Mouse (Mus musculus) myocyte (in vitro differentiated cells): Measurements from ENCODE around the gene Bola2. TPM values are rescaled to one million over a fixed set of nuclear protein-coding genes. Genes with fewer than 3 reads are reported as not detected.

Experiments used
- H3K27me3 ChIP-seq: one replicate; pipeline ENCODE4 v1.6.1; 2011; ENCODE audit not compliant: control insufficient read depth, insufficient read depth, insufficient read length
- H3K36me3 ChIP-seq: one replicate; pipeline ENCODE4 v1.6.1; 2011; ENCODE audit not compliant: control insufficient read depth, insufficient read depth
- H3K4me2 ChIP-seq: one replicate; pipeline ENCODE4 v1.6.1; 2011; ENCODE audit warnings: low read depth, control low read depth
- H3K4me3 ChIP-seq: one replicate; pipeline ENCODE4 v1.5.1; 2011; ENCODE audit warnings: mild to moderate bottlenecking, control low read depth, moderate library complexity
- H3K79me2 ChIP-seq: one replicate; pipeline ENCODE4 v1.6.1; 2011; ENCODE audit not compliant: control insufficient read depth, insufficient read depth
- H3ac ChIP-seq: one replicate; pipeline ENCODE4 v1.6.1; 2011; ENCODE audit not compliant: control insufficient read depth, insufficient read length
- CEBPB ChIP-seq: IDR thresholded peaks from 2 replicates; pipeline ENCODE4 v1.6.1; 2011; ENCODE audit warnings: mild to moderate bottlenecking, moderate library complexity; ENCODE audit not compliant: poor library complexity, insufficient read depth, severe bottlenecking
- E2F4 ChIP-seq: IDR thresholded peaks from one replicate; pipeline ENCODE4 v1.6.1; 2011; ENCODE audit warnings: mild to moderate bottlenecking, control low read depth, moderate library complexity; ENCODE audit not compliant: insufficient read depth
- MAX ChIP-seq: IDR thresholded peaks from one replicate; pipeline ENCODE4 v1.6.1; 2011; ENCODE audit warnings: low read depth, mild to moderate bottlenecking, control low read depth
- MYOD1 ChIP-seq, 3 experiments: IDR thresholded peaks; one replicate each; pipeline ENCODE4 v1.6.1; 2011; ENCODE audit warnings: control low read depth in 2 of 3, low read depth in 2 of 3, mild to moderate bottlenecking in 2 of 3, moderate library complexity in 1 of 3; ENCODE audit not compliant: insufficient read length in 2 of 3, control insufficient read depth in 1 of 3
- MYOG ChIP-seq, 3 experiments: IDR thresholded peaks; one replicate each; pipeline ENCODE4 v1.6.1; 2011; ENCODE audit warnings: control low read depth in 2 of 3, low read depth in 2 of 3, mild to moderate bottlenecking in 2 of 3; ENCODE audit not compliant: insufficient read length in 2 of 3, control insufficient read depth in 1 of 3, insufficient read depth in 1 of 3
- POLR2A ChIP-seq: IDR thresholded peaks from one replicate; pipeline ENCODE4 v1.6.1; 2011; ENCODE audit warnings: low read depth, mild to moderate bottlenecking, control low read depth, moderate library complexity; ENCODE audit not compliant: insufficient read length
- POLR2AphosphoS2 ChIP-seq: IDR thresholded peaks from one replicate; pipeline ENCODE4 v1.6.1; 2011; ENCODE audit warnings: low read depth, control low read depth; ENCODE audit not compliant: insufficient read length
- REST ChIP-seq: IDR thresholded peaks from one replicate; pipeline ENCODE4 v1.6.1; 2011; ENCODE audit warnings: mild to moderate bottlenecking, control low read depth, moderate library complexity; ENCODE audit not compliant: insufficient read depth, insufficient read length
- SRF ChIP-seq: IDR thresholded peaks from one replicate; pipeline ENCODE4 v1.6.1; 2011; ENCODE audit warnings: low read depth; ENCODE audit not compliant: control insufficient read depth, insufficient read length
- TCF12 ChIP-seq: IDR thresholded peaks from one replicate; pipeline ENCODE4 v1.6.1; 2011; ENCODE audit warnings: mild to moderate bottlenecking, control low read depth; ENCODE audit not compliant: poor library complexity, insufficient read depth, severe bottlenecking
- TCF3 ChIP-seq: IDR thresholded peaks from one replicate; pipeline ENCODE4 v1.6.1; 2011; ENCODE audit warnings: low read depth, control low read depth; ENCODE audit not compliant: insufficient read length
- USF1 ChIP-seq: IDR thresholded peaks from one replicate; pipeline ENCODE4 v1.6.1; 2011; ENCODE audit warnings: low read depth, mild to moderate bottlenecking, control low read depth, moderate library complexity
- polyA plus RNA-seq: library from polyadenylated mRNA; unstranded; fragments of >200 nt; fragmentation: generic; extraction: Trizol; gene quantifications from one replicate; pipeline ENCODE4 v1.2.1, GENCODE M21; 2012; ENCODE audit warnings: missing spikeins

The Bola2 gene
- polyA plus RNA-seq, 1 experiment = 79.7 TPM

DNA sequence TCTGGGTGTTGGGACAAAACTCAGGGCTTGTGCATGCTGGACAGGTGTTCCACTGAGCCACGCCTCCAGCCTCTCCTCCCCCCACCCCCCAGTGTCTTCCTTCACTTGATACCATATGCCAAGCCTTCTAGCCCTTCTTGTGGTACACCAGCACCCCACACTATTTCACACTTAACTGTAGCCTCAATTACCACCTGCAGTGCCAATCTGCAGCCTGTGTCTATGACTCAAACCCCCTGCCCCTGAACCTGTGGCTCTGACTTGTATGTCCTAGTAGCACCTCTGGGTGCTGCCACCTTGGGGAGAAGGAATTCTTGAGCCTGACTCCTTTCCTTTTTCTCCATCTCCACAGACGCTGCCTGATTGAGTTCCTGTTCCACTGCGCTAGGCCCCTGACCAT, 16.7 kb downstream of the Bola2 start:
- H3K27me3 ChIP-seq = peaks cover 40% of the 10 kb centered on the region
- no peak overlapping the region for H3K4me3 ChIP-seq
- TF ChIP-seq MAX (no peak), TCF3 (no peak), SRF (no peak), TCF12 (no peak), CEBPB (no peak), USF1 (no peak)
- no peaks in the 10 kb centered on the region for H3K36me3 ChIP-seq
- no peaks in the 10 kb centered on the region for H3K79me2 ChIP-seq
- H3ac ChIP-seq = no peak overlapping the region
- no peak overlapping the region for H3K4me2 ChIP-seq

DNA sequence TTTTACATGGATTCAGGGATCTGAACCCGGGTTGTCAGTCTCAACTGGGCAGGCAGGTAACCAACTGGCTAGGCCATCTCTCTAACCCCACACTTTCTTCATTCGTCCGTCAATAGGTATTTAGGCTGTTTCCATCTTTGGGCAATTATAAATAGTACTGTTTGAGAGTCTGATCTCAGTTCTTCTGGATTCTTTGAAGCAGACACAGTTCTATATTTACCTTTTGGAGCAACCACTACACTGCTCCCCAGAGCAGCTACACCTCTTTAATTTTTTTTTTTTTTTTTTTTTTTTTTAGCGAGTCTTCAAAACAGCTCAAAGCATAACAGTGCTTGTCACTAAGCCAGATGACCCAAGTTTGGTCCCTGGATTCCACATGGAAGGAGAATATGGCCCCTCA, 20.5 kb downstream of the Bola2 start:
- no peak overlapping the region for H3ac ChIP-seq
- TF ChIP-seq MYOD1 (IDR thresholded peaks at IDR 0.05; ENCODE audit: control insufficient read depth in 1 of 3, insufficient read length in 2 of 3, low read depth in 2 of 3) = no peak
- no peak for TF ChIP-seq REST
- no peak for TF ChIP-seq USF1
- no peak for TF ChIP-seq MAX
- no peak for TF ChIP-seq TCF3
- TF ChIP-seq POLR2AphosphoS2 = no peak
- no peak for TF ChIP-seq MYOG (IDR thresholded peaks at IDR 0.05; ENCODE audit: control insufficient read depth in 1 of 3, insufficient read depth in 1 of 3, insufficient read length in 2 of 3, low read depth in 2 of 3)
- TF ChIP-seq SRF = no peak
- TF ChIP-seq POLR2A = no peak
- TF ChIP-seq E2F4 = no peak
- no peak overlapping the region for H3K4me3 ChIP-seq
- no peak overlapping the region for H3K4me2 ChIP-seq
- peaks cover 19% of the 10 kb centered on the region for H3K27me3 ChIP-seq
- H3K79me2 ChIP-seq = no peaks in the 10 kb centered on the region
- H3K36me3 ChIP-seq = no peaks in the 10 kb centered on the region

DNA sequence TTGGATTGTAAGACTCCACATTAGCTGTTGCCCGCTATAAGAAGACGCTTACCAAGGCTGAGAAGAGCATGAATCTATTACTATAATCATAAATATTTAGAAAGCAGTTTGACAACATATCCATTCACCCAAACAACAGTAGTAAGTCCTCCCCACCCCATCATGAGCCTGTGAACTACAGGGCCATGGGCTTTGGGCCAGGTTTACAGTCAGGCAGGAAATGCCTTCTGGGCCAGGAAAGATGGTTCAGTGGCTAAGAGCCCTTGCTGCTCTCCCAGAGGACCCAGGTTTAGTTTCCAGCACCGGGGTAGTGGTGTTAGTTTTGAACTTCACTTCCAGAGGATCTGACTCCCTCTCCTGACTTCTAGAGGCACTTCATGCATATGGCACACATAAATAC, 22.4 kb downstream of the Bola2 start:
- TF ChIP-seq MYOD1 (IDR thresholded peaks at IDR 0.05; ENCODE audit: control insufficient read depth in 1 of 3, insufficient read length in 2 of 3, low read depth in 2 of 3) (no peak), CEBPB (no peak), REST (no peak), MAX (no peak), E2F4 (no peak), MYOG (IDR thresholded peaks at IDR 0.05; ENCODE audit: control insufficient read depth in 1 of 3, insufficient read depth in 1 of 3, insufficient read length in 2 of 3, low read depth in 2 of 3) (no peak), TCF3 (no peak), TCF12 (no peak), POLR2A (no peak), USF1 (no peak), SRF (no peak), POLR2AphosphoS2 (no peak)
- Histone ChIP-seq H3ac (no peak overlapping the region), H3K4me3 (no peak overlapping the region), H3K4me2 (no peak overlapping the region), H3K36me3 (no peaks in the 10 kb centered on the region), H3K79me2 (no peaks in the 10 kb centered on the region), H3K27me3 (peaks cover 19% of the 10 kb centered on the region)

DNA sequence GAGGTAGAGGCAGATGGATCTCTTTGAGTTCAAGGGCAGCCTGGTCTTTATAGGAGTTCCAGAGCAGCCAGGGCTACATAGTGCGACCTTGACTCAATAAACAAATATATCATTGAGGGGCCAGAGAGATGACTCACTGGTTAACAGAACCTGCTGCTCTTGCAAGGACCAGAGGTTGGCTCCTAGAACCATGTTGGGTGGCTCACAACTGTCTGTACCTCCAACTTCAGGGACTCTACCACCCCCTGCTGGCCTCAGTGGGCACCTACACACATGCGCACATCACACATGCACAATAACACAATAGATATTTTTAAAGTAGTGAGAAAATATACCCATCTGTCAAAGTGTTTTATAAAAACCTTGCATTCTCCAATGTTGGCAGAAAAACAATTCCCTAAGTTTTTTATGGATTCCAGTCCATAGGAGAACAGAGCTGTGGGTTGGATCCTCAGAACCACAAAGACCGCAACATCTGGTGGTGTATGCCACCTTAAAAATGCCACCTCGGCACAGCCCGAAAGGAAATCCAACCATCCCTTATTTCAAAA, 23.7 kb downstream of the Bola2 start:
- Histone ChIP-seq H3K4me3 (no peak overlapping the region), H3K27me3 (peaks cover 16% of the 10 kb centered on the region), H3ac (no peak overlapping the region), H3K79me2 (no peaks in the 10 kb centered on the region), H3K4me2 (no peak overlapping the region), H3K36me3 (no peaks in the 10 kb centered on the region)
- TF ChIP-seq CEBPB (no peak), TCF3 (no peak), E2F4 (no peak)

DNA sequence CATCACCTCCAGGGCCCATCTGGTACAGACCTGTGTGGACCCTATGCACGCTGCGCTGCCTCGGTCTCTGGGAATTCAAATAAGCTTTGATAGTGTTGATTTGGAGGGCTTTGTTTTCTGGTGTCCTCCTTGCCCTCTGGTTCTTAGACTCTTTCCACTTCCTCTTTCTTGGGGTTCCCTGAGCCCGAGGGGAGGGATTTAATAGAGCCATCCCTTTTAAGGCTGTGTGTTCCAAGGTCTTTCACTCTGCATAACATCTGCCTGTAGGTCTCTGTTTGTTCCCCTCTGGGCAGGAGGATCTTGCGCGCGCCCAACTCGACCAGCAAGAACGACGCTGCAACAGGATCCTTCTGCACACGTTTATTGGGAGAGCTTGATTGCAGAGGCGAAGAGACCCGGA, 26.4 kb downstream of the Bola2 start:
- no peaks in the 10 kb centered on the region for H3K27me3 ChIP-seq
- no peaks in the 10 kb centered on the region for H3K79me2 ChIP-seq
- H3K4me2 ChIP-seq = no peak overlapping the region
- TF ChIP-seq CEBPB (no peak), USF1 (no peak), MAX (no peak), MYOD1 (IDR thresholded peaks at IDR 0.05; ENCODE audit: control insufficient read depth in 1 of 3, insufficient read length in 2 of 3, low read depth in 2 of 3) (no peak), REST (no peak), TCF3 (no peak), POLR2AphosphoS2 (no peak), SRF (no peak), TCF12 (no peak), POLR2A (no peak), E2F4 (no peak), MYOG (IDR thresholded peaks at IDR 0.05; ENCODE audit: control insufficient read depth in 1 of 3, insufficient read depth in 1 of 3, insufficient read length in 2 of 3, low read depth in 2 of 3) (no peak)
- H3ac ChIP-seq = no peak overlapping the region
- H3K4me3 ChIP-seq = no peak overlapping the region
- no peaks in the 10 kb centered on the region for H3K36me3 ChIP-seq
